Mouse (Mus musculus) midbrain, postnatal 0 days (tissue): ENCODE data around the gene Large1. TPM values are rescaled to one million over a fixed set of nuclear protein-coding genes. Genes with fewer than 3 reads are reported as not detected.

Experiments used
- ATAC-seq: fragments of 200-750 bp; cut with Nextera tagmentation; 2 replicates; pipeline ENCODE4 v1.8.0; 2017; ENCODE audit warnings: moderate number of reproducible peaks, mild to moderate bottlenecking, moderate TSS enrichment, moderate library complexity; ENCODE audit not compliant: low FRiP score
- DNase-seq: peaks from one replicate; pipeline ENCODE4 v3.0.0-alpha.2; 2015; ENCODE audit warnings: low spot score
- H3K27ac ChIP-seq: fragments of 300-500 bp; sonication (generic); 2 replicates; pipeline ENCODE4 v1.5.1; 2014; ENCODE audit warnings: low read depth, mild to moderate bottlenecking, low read length, mixed read lengths
- H3K27me3 ChIP-seq: fragments of 300-500 bp; sonication (generic); 2 replicates; pipeline ENCODE4 v1.6.1; 2014; ENCODE audit warnings: low read length, control low read depth, mixed read lengths; ENCODE audit not compliant: insufficient read depth
- H3K36me3 ChIP-seq: fragments of 300-500 bp; sonication (generic); 2 replicates; pipeline ENCODE4 v1.6.1; 2014; ENCODE audit warnings: low read length, control low read depth, mixed read lengths; ENCODE audit not compliant: insufficient read depth
- H3K4me1 ChIP-seq: fragments of 300-500 bp; sonication (generic); 2 replicates; pipeline ENCODE4 v1.6.1; 2014; ENCODE audit warnings: mild to moderate bottlenecking, control low read depth, antibody characterized with exemption, low read length, mixed read lengths; ENCODE audit not compliant: insufficient read depth
- H3K4me2 ChIP-seq: fragments of 300-500 bp; sonication (generic); 2 replicates; pipeline ENCODE4 v1.6.1; 2014; ENCODE audit warnings: low read depth, mild to moderate bottlenecking, low read length, mixed read lengths; ENCODE audit not compliant: poor library complexity, severe bottlenecking
- H3K4me3 ChIP-seq: fragments of 300-500 bp; sonication (generic); 2 replicates; pipeline ENCODE4 v1.5.1; 2014; ENCODE audit warnings: low read depth, mild to moderate bottlenecking, low read length, moderate library complexity
- H3K9ac ChIP-seq: fragments of 300-500 bp; sonication (generic); replicated peaks from 2 replicates; pipeline ENCODE4 v1.6.1; 2014; ENCODE audit warnings: mild to moderate bottlenecking, low read length, moderate library complexity, mixed read lengths; ENCODE audit not compliant: poor library complexity, severe bottlenecking
- H3K9me3 ChIP-seq: fragments of 300-500 bp; sonication (generic); 2 replicates; pipeline ENCODE4 v1.6.1; 2016; ENCODE audit warnings: low read length, control low read depth
- CTCF ChIP-seq: IDR thresholded peaks from 2 replicates; pipeline ENCODE4 v1.5.1; 2016; ENCODE audit warnings: antibody characterized with exemption, mild to moderate bottlenecking
- WGBS: fragments of 180-500 bp; shearing (Covaris S2); extraction: QIAGEN DNeasy Blood & Tissue Kit; methylation state at CpG from one replicate; pipeline ENCODE4 v1.1.7; 2014; 5-methylcytosine and 5-hydroxymethylcytosine counted together
- polyA plus RNA-seq: library from polyadenylated mRNA; unstranded; fragments of >200 nt; fragmentation: Nextera tagmentation; extraction: Ambion mirVana; gene quantifications from 2 replicates; pipeline ENCODE4 v1.2.1, GENCODE M21; 2015
- total RNA-seq: library from RNA; depleted of rRNA; stranded (reverse); fragments of >200 nt; gene quantifications from 2 replicates; pipeline ENCODE4 v1.2.3, GENCODE M21; 2014

Gene Large1
- total and polyA plus RNA-seq, 2 experiments from 2014 or later, result 15.2 to 102 TPM

GRCm38 (mm10) chr8:73187381-73187780, 166.0 kb downstream of the Large1 start:
- no peak for ATAC-seq
- no peak for TF ChIP-seq CTCF
- no peaks in the 10 kb centered on the region for H3K27me3 ChIP-seq
- no peak overlapping the region for H3K4me2 ChIP-seq
- H3K9ac ChIP-seq, result no peak overlapping the region
- H3K27ac ChIP-seq, result no peak overlapping the region
- H3K9me3 ChIP-seq, result no peaks in the 10 kb centered on the region
- no peak overlapping the region for H3K4me3 ChIP-seq
- no peak for DNase-seq
- H3K4me1 ChIP-seq, result no peaks in the 10 kb centered on the region
- WGBS, result 93% methylated on average over 1 of the region's 1 CpGs
- no peaks in the 10 kb centered on the region for H3K36me3 ChIP-seq

GRCm38 (mm10) chr8:73178434-73178833, 174.9 kb downstream of the Large1 start:
- H3K9me3 ChIP-seq, result no peaks in the 10 kb centered on the region
- 88% methylated on average over 1 of the region's 1 CpGs for WGBS
- no peak overlapping the region for H3K4me2 ChIP-seq
- no peak for ATAC-seq
- H3K4me1 ChIP-seq, result no peaks in the 10 kb centered on the region
- H3K36me3 ChIP-seq, result no peaks in the 10 kb centered on the region
- H3K9ac ChIP-seq, result no peak overlapping the region
- TF ChIP-seq CTCF, result no peak
- DNase-seq, result no peak
- H3K27ac ChIP-seq, result no peak overlapping the region
- H3K4me3 ChIP-seq, result no peak overlapping the region
- no peaks in the 10 kb centered on the region for H3K27me3 ChIP-seq

- no peaks in the 10 kb centered on the region for H3K4me1 ChIP-seq
- DNase-seq (no peak), ATAC-seq (no peak)
- H3K4me3 ChIP-seq, result no peak overlapping the region
- no peak overlapping the region for H3K4me2 ChIP-seq
- H3K27me3 ChIP-seq, result no peaks in the 10 kb centered on the region
- TF ChIP-seq CTCF, result no peak
- H3K27ac ChIP-seq, result no peak overlapping the region
- H3K9me3 ChIP-seq, result no peaks in the 10 kb centered on the region
- H3K36me3 ChIP-seq, result no peaks in the 10 kb centered on the region
- no peak overlapping the region for H3K9ac ChIP-seq
Observed at GRCm38 (mm10) chr8:73172661-73173060, 180.7 kb downstream of the Large1 start.

- no peak for TF ChIP-seq CTCF
- H3K27ac ChIP-seq, result no peak overlapping the region
- DNase-seq (no peak), ATAC-seq (no peak)
- WGBS, result 79% methylated on average over 3 of the region's 3 CpGs
- H3K36me3 ChIP-seq, result no peaks in the 10 kb centered on the region
- H3K4me1 ChIP-seq, result no peaks in the 10 kb centered on the region
- H3K9ac ChIP-seq, result no peak overlapping the region
- H3K27me3 ChIP-seq, result no peaks in the 10 kb centered on the region
- H3K4me2 ChIP-seq, result no peak overlapping the region
- no peaks in the 10 kb centered on the region for H3K9me3 ChIP-seq
- H3K4me3 ChIP-seq, result no peak overlapping the region
Observed at GRCm38 (mm10) chr8:73161994-73162393, 191.3 kb downstream of the Large1 start.

GRCm38 (mm10) chr8:73161564-73161963, 191.8 kb downstream of the Large1 start:
- no peak overlapping the region for H3K4me3 ChIP-seq
- H3K27ac ChIP-seq, result no peak overlapping the region
- H3K27me3 ChIP-seq, result no peaks in the 10 kb centered on the region
- H3K9me3 ChIP-seq, result no peaks in the 10 kb centered on the region
- no peak overlapping the region for H3K9ac ChIP-seq
- no peak for TF ChIP-seq CTCF
- no peaks in the 10 kb centered on the region for H3K36me3 ChIP-seq
- no peak for ATAC-seq
- DNase-seq, result no peak
- H3K4me2 ChIP-seq, result no peak overlapping the region
- WGBS, result 90% methylated on average over 1 of the region's 1 CpGs
- H3K4me1 ChIP-seq, result no peaks in the 10 kb centered on the region

- no peak overlapping the region for H3K4me2 ChIP-seq
- H3K36me3 ChIP-seq, result no peaks in the 10 kb centered on the region
- H3K9ac ChIP-seq, result no peak overlapping the region
- H3K27me3 ChIP-seq, result no peaks in the 10 kb centered on the region
- H3K4me1 ChIP-seq, result no peaks in the 10 kb centered on the region
- no peak overlapping the region for H3K4me3 ChIP-seq
- ATAC-seq (no peak), DNase-seq (no peak)
- no peaks in the 10 kb centered on the region for H3K9me3 ChIP-seq
- TF ChIP-seq CTCF, result no peak
- no peak overlapping the region for H3K27ac ChIP-seq
- 63% methylated on average over 2 of the region's 2 CpGs for WGBS
Observed at GRCm38 (mm10) chr8:73160945-73161344, 192.4 kb downstream of the Large1 start.
